ENCODE assay signal across 22 mouse cellular contexts in the genomic region with DNA sequence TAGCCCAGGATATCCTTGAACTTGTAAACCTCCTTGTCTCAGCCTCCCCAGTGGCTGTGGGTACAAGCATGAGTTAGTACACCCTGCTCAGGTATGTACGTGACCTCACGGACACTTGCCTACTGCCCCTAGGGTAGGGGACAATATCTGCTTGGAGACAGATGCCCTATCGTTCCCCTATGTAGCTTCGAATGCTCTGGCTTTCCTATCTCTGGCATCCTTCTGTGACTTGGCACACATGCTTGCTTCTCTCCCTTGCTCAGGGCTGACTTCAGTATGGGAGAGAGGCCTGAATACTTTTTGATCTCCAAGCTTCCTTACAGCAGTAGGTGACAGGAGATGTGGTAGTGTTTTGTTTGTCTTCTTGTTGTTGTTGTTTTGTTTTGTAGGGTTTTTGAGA.
"Had no signal": no experiment of that assay in that cellular context is flagged by ENCODE, and none has a peak within 500 bp of the region (broad histone marks: within the 10 kb centered on the region; RNA-seq: fewer than 3 reads in every experiment).

No protein-coding gene starts in this region.

- H3K9me3 ChIP-seq: limb, embryonic 12.5 days; limb, embryonic 15.5 days; lung, embryonic 15.5 days; midbrain, embryonic 12.5 days; midbrain, embryonic 15.5 days; neural tube, embryonic 12.5 days; neural tube, embryonic 15.5 days had no signal

- H3K36me3 ChIP-seq: limb, embryonic 12.5 days; limb, embryonic 15.5 days; lung, embryonic 15.5 days; midbrain, embryonic 12.5 days; midbrain, embryonic 15.5 days; neural tube, embryonic 12.5 days; neural tube, embryonic 15.5 days had no signal

- H3K27ac ChIP-seq: limb, embryonic 12.5 days; limb, embryonic 15.5 days; liver, embryonic 14.5 days; lung, embryonic 15.5 days; midbrain, embryonic 12.5 days; midbrain, embryonic 15.5 days; neural tube, embryonic 12.5 days; stomach, postnatal 0 days had no signal

- H3K27me3 ChIP-seq: limb, embryonic 12.5 days; limb, embryonic 15.5 days; lung, embryonic 15.5 days; neural tube, embryonic 15.5 days had no signal

- DNase-seq: kidney, adult 9 months; kidney, postnatal 14 days; kidney, postnatal 4 days; left cerebral cortex, postnatal 4 days; lung, adult 18-20 months; lung, postnatal 10 days; lung, postnatal 36 days; right cerebral cortex, adult 18-20 months; right cerebral cortex, postnatal 14 days; right cerebral cortex, postnatal 4 days; thymus, adult 2 months; thymus, postnatal 14 days; thymus, postnatal 4 days had no signal

- H3K9ac ChIP-seq: limb, embryonic 15.5 days; liver, embryonic 14.5 days; lung, embryonic 15.5 days; midbrain, embryonic 15.5 days; neural tube, embryonic 12.5 days; neural tube, embryonic 15.5 days had no signal
